Mouse (Mus musculus) C2C12 (cell line): Measurements from ENCODE around the gene Efhd1.

ENCODE experiments used
- CTCF ChIP-seq: IDR thresholded peaks from one replicate; pipeline ENCODE4 v1.5.1; 2011; ENCODE audit not compliant: control insufficient read depth, insufficient read depth, insufficient read length
- USF1 ChIP-seq: IDR thresholded peaks from one replicate; pipeline ENCODE4 v1.6.1; 2011; ENCODE audit warnings: low read depth, mild to moderate bottlenecking, control low read depth, moderate library complexity

- TF ChIP-seq CTCF (no peak), USF1 (no peak)
Observed at GRCm38 (mm10) chr1:87322778-87323177, 58.6 kb downstream of the Efhd1 start.
